Mouse (Mus musculus): ENCODE measurements around the gene Lxn.

DNA sequence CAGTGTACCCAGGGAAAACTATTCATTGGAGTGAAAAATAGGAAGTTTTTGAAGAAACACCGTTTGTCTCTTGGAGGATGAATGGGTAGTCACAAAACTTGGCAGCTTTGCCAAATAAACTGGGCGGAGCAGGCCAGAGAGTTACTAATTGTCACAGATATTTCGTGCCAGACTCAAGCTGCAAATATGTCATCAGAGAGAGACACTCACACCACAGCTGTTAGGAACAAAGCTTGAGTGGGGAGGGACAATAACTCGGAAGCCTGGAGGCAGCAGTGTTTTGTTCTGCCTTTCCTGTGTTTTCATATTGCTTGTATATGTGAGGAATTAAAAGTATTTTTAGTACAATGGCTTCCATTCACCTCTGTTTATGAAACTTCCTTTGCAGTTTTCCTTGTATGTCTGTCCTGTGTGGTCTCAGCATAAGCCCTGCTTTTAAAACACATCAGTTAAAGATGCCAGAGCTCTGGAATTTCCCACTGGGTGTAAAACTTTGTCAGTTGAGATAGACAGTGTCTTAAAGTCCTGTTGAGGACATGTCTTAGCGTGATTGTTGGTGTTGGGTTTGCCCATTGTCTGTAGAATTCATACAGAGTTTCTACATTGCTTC, 13.0 kb downstream of the Lxn start:
- no peak for TF ChIP-seq CTCF (IDR thresholded peaks at IDR 0.05; ENCODE audit: low read depth, low read length)
- TF ChIP-seq POLR2A (IDR thresholded peaks at IDR 0.05; ENCODE audit: borderline replicate concordance, low read depth, low read length), result no peak
